Mouse (Mus musculus) E14TG2a.4 (cell line): ENCODE results near the gene Sox5.

Experiments
- CTCF ChIP-seq: conservative IDR thresholded peaks from 2 replicates; pipeline ENCODE4 v1.5.1; 2014; ENCODE audit warnings: low read length
- NANOG ChIP-seq: IDR thresholded peaks from 2 replicates; pipeline ENCODE4 v1.6.1; 2014; ENCODE audit warnings: borderline replicate concordance, low read length, mixed read lengths
- POU5F1 ChIP-seq: IDR thresholded peaks from 2 replicates; pipeline ENCODE4 v1.6.1; 2014; ENCODE audit warnings: low read length, borderline replicate concordance

GRCm38 (mm10) chr6:144291526-144291925, 490.3 kb downstream of the Sox5 start:
- TF ChIP-seq CTCF (no peak), POU5F1 (no peak), NANOG (no peak)
